Mouse (Mus musculus): ENCODE data around the gene Gm29609. TPM values are rescaled to one million over a fixed set of nuclear protein-coding genes. Genes with fewer than 3 reads are reported as not detected.
"Not testable (repeated sequence)": the region's sequence is repeated elsewhere in the genome, so short reads cannot be mapped to it uniquely, and the experiment has no call there.

Gm29609 gene
- total RNA-seq (2017): 2.8 and 3.6 TPM in 2 replicates

DNA sequence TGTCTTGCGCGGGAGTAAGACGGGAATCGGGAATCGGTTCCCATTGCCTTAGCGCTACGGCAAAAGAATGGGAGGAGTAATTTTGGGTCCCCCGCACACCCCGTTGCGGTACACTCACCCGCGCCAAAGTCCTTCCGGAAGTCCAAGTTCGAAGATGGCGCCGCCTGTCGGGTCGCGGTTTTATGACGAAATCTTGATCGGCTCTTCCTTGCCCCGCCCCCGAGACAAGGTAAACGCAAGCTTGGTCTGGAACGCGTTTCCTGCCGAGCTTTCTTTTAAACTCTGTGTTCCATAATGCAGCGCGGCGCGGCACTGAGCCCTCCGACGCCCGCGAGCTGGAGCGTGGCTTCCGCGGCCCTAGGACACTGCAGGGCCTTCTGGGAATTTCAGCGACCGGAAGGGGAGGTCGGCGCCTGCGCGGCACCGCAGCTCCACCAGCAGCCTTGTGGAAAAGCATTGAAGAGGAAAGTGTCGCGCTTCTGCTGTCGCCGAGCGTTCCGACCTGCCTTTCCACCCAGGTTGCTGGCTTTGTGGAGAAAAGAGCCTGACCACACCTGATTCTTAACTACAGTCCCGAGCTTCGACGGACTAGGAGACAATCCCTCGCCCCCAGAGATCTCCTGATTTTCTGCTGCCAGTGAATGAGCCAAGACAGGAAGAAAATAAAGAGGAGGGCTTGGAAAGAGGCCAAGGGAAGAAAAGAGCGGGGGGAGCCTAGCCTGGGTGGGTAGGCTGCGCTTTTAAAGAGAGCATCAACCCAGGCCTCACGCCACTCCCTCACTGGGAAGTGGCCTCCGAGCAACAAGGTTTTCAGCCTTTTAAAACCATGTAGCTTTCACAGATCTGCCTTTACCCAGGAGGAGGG lies at the start of gene Gm29609, which contains the start of gene Gtf3c2:
Gene Gm29609, minus strand, starts transcription at position 146 of the 865 bp plus-strand sequence.
Gene Gtf3c2, minus strand, starts transcription at position 379 of the 865 bp plus-strand sequence.
- peak; percentile 91 for ATAC-seq (ENCODE audit: extremely low read depth, insufficient number of reproducible peaks, low FRiP score, poor library complexity, severe bottlenecking)

DNA sequence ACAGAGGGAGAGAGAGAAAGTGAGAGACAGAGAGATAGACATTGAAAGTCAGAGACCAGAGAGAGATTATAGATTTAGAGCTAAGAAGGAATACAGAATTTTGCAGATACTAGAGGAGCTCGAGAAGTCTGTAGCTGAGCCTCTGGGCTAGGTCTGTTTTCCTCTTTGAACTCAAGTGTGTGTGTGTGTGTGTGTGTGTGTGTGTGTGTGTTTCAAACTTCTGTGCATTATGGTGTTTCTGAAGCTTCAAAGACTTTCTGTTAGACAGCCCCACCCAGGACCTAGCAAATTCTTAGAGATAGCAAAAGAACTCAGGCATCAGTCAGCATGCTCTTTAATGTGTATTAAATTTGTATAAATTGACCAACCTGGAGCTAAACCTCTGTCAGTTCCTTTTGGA lies 46.9 kb upstream of the Gm29609 start:
- no peak for ATAC-seq (ENCODE audit: extremely low read depth, insufficient number of reproducible peaks, low FRiP score, poor library complexity, severe bottlenecking)

DNA sequence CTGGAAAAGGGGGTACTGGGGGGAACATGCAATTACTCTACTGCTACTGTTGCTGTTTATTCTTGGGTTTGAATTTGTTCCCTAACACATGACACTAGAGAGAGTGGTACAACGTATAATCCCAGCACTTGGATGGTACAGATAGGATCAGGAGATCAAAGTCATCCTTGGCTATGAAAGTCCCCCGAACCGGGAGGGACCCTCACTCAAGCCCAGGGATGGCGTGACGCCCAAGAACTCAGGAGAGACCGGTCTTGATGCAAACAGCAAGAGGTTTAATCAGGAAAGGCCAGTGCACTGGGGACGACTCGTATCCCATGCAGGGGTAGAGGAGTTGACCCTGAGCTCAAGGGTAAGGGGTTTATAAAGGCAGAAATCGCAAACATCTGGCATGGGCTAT lies 43.0 kb upstream of the Gm29609 start:
- ATAC-seq (ENCODE audit: extremely low read depth, insufficient number of reproducible peaks, low FRiP score, poor library complexity, severe bottlenecking): no peak

DNA sequence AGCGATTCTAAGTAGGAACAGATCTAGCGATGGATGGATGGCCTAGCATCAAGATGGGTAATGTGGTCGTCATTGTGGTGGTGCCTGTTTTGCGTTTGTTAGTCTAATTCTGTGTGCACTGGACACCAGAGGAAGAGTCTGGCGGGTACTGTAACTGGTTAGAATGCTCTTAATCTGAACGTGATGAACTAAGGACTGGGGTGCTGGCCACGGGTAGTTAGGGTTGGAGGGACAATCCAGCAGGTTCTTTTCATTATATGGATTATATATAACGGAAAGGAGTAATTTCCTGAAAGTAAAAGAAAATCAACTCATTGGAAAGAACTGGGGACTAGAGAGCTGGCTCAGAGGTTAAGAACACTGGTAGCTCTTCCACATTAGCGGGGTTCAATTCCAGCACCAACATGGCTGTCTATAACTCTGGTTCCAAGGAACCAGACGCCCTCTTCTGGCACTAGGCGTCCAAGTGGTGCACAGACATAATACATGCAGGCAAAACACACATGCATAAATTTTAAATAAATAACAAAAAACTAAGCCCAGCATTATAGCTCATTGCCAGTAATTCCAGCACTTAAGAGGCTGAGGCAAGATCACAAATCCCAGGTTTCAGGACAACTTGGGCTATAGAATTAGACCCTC lies 41.7 kb upstream of the Gm29609 start:
- ATAC-seq (ENCODE audit: extremely low read depth, insufficient number of reproducible peaks, low FRiP score, poor library complexity, severe bottlenecking): no peak

DNA sequence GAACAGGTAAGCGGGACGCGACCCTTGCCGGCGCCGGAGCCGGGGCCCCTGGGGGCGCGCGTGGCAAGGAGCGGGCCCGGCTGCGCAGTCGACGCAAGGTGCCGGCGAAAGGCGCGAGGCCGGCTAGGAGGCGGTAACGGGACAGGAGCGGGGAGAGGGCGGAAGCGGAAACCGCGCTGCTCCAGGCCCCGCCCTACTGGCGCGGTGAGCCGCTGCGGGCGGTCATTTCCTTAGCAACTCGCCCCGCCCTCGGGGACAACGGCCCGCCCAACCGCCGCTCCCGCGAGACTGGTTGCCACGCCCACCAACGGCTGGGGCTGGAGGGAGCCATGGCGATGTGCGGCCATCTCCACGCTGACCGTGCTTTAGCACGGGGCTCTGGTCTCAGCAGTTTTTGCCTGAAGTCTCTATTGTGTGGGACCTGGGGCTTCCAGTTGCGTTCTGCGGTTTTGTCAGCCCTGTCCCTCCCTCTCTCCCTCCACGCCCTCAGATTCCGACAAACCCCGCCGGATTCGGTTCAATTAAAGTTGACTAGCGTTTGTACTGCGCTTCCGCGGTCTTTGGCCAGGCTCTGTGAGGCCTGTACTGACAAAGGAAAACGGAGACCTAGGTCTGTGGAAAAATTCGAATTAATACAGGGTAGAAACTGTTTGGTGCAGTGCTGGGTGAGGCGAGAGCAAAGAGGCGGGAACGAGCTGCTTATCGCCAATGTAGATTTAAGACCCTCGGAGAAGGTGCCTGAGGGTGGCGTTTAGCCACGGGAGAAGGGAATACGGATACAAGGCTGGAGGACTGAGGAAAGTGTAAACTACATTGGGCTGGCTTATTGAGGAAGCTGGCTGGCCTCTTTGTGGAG lies 41.0 kb upstream of the Gm29609 start, which contains the start of gene Ppm1g:
Gene Ppm1g, minus strand, starts transcription at position 240 of the 856 bp plus-strand sequence.
- ATAC-seq (ENCODE audit: extremely low read depth, insufficient number of reproducible peaks, low FRiP score, poor library complexity, severe bottlenecking): peak; percentile 94

DNA sequence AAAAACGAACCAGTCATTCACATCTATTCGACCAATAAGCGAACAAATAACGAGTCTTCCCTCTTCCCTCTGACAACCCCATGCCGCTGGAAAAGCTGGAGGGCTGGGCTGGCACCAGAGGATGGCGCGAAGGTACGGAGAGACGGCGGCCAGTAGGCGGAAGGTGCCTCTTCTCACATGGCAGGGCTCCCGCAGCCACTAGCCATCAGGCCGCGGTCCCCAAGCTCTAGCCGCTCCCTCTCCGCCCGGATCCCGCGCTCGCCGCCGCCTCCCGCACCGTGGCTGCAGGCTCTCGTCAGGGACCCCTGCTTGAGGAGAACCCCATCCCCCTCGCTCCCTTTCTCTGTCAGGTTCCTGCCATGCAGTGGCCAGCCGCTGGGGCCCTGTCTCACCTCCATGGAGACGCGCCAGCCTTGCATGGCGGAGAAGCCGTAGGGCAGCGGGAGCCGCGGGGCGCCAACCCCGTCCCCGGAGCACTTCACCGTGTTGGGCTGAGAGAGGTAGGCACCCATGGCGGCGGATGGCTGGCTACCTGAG lies 40.3 kb upstream of the Gm29609 start:
- ATAC-seq (ENCODE audit: extremely low read depth, insufficient number of reproducible peaks, low FRiP score, poor library complexity, severe bottlenecking): peak; percentile 19; the same call in 1 of the 2 replicates

DNA sequence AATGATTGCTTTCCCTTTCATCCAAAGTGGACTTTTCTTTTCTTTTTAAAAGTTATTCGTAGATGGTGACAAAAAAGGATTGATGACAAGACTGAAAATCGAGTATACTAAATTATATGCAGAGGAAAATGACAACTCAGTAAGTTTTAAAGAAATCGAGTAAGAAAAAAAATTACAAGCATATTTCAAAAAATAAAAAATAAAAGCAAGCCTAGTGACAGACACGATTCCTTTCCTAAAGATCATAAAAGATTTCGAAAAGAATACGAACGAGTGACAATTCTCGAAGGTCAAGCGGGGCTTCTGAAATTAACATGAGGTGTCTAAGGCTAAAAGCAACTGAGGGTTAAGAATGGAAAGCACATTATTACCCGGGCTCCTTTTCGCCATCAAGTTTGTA lies 39.8 kb upstream of the Gm29609 start:
- no peak for ATAC-seq (ENCODE audit: extremely low read depth, insufficient number of reproducible peaks, low FRiP score, poor library complexity, severe bottlenecking)

DNA sequence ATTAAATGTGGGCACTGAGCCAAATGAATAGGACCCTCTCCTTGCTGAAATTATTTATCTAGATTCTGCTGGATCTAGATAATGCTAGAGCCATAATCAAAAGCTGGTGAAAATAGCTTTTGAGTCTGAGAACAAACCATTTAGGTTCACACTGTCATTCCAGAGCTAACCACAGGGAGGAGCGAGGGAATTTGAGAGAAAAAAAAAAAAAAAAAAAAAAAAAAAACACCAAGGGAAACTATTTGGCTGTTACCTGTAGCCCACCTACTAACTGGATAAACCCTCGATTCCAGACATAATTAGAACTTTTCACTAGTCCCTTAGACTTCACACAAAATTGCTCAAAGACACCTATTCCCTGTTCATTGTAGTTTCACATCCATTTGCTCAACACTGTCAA lies 39.4 kb upstream of the Gm29609 start:
- no peak for ATAC-seq (ENCODE audit: extremely low read depth, insufficient number of reproducible peaks, low FRiP score, poor library complexity, severe bottlenecking)

DNA sequence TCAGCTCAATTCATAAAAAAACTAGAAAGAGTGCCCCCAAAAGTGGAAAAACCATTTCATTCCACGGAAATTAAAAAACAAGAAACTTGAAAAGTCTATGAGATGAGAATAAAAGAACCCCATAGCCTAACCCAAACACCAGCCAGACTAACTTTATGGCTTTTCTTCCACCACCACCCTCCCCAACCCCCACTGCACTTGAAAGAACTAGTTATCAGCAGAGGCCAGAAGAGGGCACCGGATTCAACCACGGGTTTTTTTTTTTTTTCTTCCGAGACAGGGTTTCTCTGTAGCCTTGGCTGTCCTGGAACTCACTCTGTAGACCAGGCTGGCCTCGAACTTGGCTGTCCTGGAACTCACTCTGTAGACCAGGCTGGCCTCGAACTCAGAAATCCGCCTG lies 38.6 kb upstream of the Gm29609 start:
- no peak for ATAC-seq (ENCODE audit: extremely low read depth, insufficient number of reproducible peaks, low FRiP score, poor library complexity, severe bottlenecking)

DNA sequence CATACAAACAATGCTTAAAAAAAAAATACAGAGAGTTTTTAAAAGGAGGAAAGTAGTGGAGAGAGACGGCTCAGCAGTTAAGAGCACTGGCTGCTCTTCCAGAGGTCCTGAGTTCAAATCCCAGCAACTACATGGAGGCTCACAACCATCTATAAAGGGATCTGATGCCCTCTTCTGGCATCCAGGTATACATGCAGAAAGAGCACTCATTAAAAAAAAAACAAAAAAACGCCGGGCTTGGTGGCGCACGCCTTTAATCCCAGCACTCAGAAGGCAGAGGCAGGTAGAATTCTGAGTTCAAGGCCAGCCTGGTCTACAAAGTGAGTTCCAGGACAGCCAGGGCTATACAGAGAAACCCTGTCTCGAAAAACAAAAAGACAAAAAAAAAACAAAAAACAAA lies 36.8 kb upstream of the Gm29609 start:
- not testable (repeated sequence) for ATAC-seq (ENCODE audit: extremely low read depth, insufficient number of reproducible peaks, low FRiP score, poor library complexity, severe bottlenecking)

DNA sequence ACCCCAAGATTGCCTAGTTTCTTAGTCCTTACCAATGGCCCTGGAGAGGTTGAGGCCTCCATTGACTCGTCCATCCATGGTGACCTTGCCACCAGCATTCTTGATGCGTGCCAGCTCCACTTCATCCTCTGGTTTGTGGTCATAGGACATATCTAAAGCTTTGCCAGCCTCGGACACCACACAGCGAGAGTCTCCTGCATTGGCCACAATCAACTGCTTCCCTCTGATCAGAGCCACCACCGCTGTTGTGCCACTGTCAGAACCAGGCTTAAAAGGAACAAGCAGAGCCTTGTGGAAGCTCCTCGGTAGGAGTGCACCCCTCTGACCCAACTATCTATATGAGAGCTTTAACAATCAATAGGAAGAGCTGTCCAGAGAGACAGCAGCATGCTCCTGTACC lies 24.7 kb upstream of the Gm29609 start:
- no peak for ATAC-seq (ENCODE audit: extremely low read depth, insufficient number of reproducible peaks, low FRiP score, poor library complexity, severe bottlenecking)

DNA sequence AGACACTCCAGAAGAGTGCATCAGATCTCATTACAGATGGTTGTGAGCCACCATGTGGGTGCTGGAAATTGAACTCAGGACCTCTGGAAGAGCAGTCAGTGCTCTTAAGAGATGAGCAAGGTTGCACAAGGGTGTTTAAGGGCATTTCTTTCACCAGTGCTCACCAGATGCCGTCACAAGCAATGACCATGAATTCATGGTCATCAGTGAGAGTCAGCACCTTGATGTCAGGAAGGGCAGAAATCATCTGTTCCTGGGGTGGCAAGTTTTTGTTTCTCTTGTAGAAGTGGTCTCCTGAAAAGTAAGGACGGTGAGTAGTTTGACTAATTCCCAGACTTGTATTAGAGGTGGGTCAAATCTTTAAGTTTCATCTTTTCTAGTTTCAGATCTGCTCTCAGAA lies 24.2 kb upstream of the Gm29609 start:
- ATAC-seq (ENCODE audit: extremely low read depth, insufficient number of reproducible peaks, low FRiP score, poor library complexity, severe bottlenecking): no peak

DNA sequence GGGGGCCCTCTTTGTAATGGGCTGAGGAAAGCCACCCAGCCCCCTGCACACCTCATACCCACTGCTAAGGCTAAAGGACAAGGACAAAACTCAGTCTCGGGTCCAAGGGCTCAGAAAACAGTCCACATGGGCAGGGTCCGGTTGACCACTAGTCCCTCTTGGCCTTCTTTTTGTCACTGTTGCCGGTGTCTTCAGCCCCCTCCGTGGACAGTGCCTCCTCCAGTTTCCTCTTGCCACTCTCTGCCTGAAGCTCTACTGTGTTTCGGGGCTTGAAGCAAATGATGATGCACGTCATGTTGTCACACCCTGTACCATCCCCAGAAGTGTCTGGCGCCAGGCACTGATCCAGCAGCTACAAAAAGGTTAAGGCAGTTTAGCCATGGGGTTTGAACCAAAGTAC lies 23.2 kb upstream of the Gm29609 start:
- ATAC-seq (ENCODE audit: extremely low read depth, insufficient number of reproducible peaks, low FRiP score, poor library complexity, severe bottlenecking): no peak

DNA sequence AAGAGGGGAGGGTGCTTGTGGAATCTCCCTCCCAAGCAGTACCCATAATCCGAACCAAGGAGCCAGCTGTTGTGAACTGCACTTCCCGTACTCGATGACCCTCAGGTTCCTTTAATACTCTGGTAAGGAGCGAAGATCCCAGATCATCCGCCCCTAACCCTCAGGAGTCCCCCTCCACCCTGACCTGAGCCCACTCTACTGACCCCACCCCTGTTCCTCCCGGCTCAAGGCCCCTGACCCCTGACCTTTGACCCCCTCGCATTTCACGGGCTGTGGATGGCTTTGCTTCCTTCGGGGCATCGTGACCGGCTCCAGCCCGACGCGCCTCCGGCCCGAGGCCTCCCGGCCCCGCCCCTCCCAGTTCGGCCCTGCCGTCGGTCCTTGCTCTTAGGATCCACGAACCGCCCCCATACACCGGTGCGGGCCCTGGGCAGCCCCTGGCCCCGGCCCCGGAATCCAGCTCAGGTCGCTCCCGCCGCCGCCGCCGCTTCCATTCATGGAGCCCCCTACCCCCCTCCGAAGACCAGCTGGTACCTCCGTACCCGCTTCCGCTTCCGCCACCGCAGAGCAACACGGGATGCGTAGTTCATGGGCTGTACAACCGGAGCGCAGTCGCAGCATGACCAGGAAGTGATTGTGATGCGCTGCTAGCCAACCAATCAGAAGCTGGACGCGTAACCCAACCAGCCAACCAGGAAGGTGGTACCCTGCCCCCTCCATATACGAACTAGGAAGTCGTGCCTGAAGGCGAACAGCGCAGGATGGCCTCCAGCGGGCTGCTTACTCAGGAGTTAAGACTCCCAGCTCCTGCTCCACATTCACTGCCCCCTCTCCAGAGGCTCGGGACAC lies 22.3 kb upstream of the Gm29609 start, which contains the start of gene Zfp513:
Gene Zfp513, minus strand, starts transcription at position 562 of the 849 bp plus-strand sequence.
- ATAC-seq (ENCODE audit: extremely low read depth, insufficient number of reproducible peaks, low FRiP score, poor library complexity, severe bottlenecking): peak; percentile 97

DNA sequence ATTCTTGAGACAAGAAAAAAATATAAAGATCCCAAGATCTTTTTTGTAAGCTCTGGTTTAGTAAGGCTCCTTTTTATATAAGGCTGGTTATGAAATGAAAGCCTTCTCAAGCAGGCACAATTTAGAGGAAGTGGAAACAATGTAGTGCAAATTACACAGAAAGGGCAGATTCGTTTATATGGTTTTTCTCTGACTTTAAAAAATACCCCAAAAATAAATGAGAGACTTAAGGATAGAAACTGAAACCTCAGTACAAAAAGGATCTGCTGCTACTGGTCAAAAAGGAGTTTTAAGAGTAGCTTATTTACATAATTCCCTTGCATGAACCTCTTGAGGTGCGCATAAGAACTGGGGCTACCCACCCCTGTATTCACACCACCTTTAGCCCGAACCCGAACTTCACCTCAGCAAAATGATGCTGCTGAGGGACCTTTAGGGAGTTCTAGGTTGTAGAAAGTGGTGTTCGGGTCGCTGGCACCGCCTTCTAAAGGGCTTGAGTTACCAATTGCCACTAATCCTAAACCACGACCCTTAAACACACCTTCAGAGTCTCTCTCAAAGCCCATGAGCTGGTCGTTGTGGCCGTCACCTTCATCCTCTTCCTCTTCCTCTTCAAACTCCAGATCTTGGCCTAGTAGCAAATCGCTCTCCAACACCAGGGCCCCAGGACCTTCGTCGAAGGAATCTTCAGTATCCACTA lies 21.5 kb upstream of the Gm29609 start:
- ATAC-seq (ENCODE audit: extremely low read depth, insufficient number of reproducible peaks, low FRiP score, poor library complexity, severe bottlenecking): no peak

DNA sequence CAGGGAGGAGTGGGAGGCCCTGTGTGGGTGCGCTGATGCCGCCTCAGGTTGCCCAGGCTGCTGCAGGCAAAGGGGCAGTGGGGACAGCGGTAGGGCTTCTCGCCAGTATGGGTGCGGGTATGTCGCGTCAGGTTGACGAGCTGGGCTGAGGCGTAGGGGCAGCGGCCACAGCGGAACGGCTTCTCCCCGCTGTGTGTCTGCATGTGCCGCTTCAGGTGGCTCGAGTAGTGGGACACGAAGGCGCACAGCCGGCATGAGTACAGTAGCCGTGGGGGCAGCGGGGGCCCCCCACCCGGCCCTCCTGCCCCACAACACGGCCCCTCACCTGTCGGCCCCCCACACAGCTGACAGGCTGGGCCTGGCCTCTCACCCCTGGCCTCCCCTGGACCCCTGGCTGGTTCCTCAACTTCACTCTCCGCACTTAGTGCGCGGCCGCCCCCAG lies 20.6 kb upstream of the Gm29609 start:
- ATAC-seq (ENCODE audit: extremely low read depth, insufficient number of reproducible peaks, low FRiP score, poor library complexity, severe bottlenecking): no peak

DNA sequence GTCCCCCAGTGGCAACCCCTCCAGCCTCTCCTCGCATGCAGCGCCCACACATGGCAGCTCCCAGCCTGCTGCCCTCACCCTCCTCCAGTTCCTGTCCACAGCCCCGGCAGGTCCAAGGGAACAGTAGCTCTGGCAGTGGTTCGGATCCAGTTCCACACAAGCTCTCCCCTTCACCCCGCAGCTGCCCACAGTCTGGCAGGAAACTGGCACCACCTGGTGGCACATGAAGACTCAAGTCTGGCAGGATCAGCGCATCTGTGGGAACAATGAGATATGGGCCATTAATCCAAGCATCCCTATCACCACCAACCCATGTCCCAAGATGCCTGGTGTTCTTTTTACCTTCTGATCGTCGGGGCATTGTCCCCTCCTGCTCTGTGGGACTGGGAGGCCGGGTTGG lies 20.2 kb upstream of the Gm29609 start:
- no peak for ATAC-seq (ENCODE audit: extremely low read depth, insufficient number of reproducible peaks, low FRiP score, poor library complexity, severe bottlenecking)
